Comparison of ENCODE assay signal across 15 mouse cellular contexts in the genomic region with DNA sequence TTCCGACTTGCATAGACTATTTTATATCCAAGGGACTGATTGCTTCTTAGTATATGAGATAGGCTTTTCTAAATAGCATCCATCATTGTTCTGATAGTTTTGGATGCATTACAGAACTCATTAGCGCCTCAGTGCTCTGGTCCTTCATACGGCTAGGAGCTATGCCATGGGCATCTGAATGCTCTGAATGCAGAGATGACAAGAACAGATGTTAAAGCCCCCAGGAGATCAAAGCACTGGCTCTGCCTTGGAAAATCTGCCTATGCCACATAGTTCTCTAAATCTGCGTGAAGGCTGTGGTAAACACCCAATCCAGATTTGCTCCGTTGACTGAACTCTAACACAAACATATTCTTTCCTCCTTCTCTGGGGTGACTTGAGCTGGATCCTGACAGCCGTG.
"Had no signal": no experiment of that assay in that cellular context is flagged by ENCODE, and none has a peak within 500 bp of the region (broad histone marks: within the 10 kb centered on the region; RNA-seq: fewer than 3 reads in every experiment).

No protein-coding gene starts in this region.

- H3K36me3 ChIP-seq: limb, embryonic 13.5 days; midbrain, embryonic 10.5 days; stomach, embryonic 15.5 days had no signal

- H3K9me3 ChIP-seq: limb, embryonic 13.5 days; midbrain, embryonic 10.5 days; stomach, embryonic 15.5 days had no signal

- H3K27ac ChIP-seq: kidney, postnatal 0 days; limb, embryonic 13.5 days; liver, embryonic 14.5 days; midbrain, embryonic 10.5 days; stomach, embryonic 15.5 days had no signal

- H3K9ac ChIP-seq: limb, embryonic 13.5 days; liver, embryonic 14.5 days; stomach, embryonic 15.5 days had no signal

- ATAC-seq: lung, postnatal 0 days had no signal

- H3K4me2 ChIP-seq: limb, embryonic 13.5 days; stomach, embryonic 15.5 days had no signal

- H3K4me3 ChIP-seq: limb, embryonic 13.5 days; midbrain, embryonic 10.5 days; myocyte; stomach, embryonic 15.5 days had no signal

- H3K27me3 ChIP-seq: limb, embryonic 13.5 days; stomach, embryonic 15.5 days had no signal

- DNase-seq: kidney, postnatal 36 days; layer of hippocampus, adult 9-11 months; lung, adult 18-20 months; lung, postnatal 4 days; midbrain, embryonic 14.5 days; right cerebral cortex, postnatal 14 days; thymus, adult 2 months; thymus, postnatal 25 days had no signal
